Mouse (Mus musculus) spleen, postnatal 10 days (tissue): Measurements from ENCODE around the gene Odf3l2.

Experiments used
- DNase-seq, 2 experiments: peaks; one replicate each; pipeline ENCODE4 v3.0.0; 2021 to 2022; ENCODE audit warnings: low spot score in 2 of 2

Gene Odf3l2

GRCm38 (mm10) chr10:79631432-79631831, 14.1 kb downstream of the Odf3l2 start:
- DNase-seq, result no peak

DNA sequence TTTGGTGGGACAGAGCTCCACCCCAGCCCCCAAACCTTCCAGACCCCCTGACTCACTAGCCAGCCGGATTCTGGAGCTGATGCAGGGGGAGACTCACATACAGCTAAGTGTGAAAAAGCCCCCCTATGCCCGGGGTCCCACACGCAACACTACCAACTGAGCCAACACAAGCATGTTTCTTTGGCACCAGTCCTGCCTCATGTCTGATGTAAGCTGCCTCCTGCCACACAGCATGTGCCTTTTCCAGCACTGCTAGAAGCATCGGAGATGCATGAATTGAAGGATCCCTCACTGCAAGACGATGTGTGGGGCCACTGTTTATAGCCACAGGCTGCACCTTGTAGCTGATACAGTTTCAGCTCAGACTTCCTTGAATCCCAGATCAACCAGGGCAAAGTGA, 17.2 kb downstream of the Odf3l2 start:
- no peak for DNase-seq

DNA sequence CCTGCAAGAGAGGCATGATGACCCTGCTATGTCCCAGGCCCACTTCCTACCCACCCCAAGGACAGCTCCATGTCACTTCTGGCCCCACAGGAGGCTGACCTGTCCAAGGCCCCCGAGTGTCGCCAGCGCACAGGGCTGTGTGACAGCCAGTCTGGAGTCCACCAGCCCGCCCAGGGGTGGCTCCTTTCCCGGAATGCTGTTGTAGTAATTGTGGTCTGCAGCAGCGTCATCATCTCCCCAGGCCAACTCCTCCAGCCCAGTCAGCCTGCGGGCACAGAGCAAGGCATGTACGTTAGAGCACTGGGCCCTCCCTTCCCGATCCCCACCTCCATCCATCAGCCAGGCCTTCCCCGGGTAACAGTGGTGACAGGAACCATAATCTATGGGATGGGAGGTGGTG, 19.4 kb downstream of the Odf3l2 start:
- no peak for DNase-seq

DNA sequence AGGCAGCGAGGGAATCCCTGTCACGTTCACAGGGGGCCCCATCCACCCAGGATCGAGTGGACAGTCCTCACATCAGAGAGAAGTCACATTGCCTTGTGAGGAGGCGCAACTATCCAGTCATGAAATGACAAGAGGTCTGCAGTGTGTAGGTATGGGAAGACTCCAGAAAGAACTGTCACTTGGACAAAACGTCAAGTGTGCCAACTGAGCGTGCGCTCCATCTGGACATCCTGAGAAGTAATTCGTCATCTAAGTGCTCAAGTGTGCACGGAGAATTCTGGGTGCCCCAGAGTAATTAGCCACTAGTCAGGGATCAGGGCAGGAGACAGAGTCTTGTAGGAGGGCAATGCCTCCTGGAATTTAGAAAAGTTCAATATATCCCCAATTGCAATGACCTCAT, 20.1 kb downstream of the Odf3l2 start:
- DNase-seq, result no peak

GRCm38 (mm10) chr10:79623950-79624349, 21.6 kb downstream of the Odf3l2 start:
- no peak for DNase-seq

GRCm38 (mm10) chr10:79616376-79616775, 29.2 kb downstream of the Odf3l2 start:
- DNase-seq, result no peak

- no peak for DNase-seq
These were observed 29.7 kb downstream of the Odf3l2 start for GRCm38 (mm10) chr10:79615860-79616259.

GRCm38 (mm10) chr10:79614305-79614643, 31.3 kb downstream of the Odf3l2 start:
- DNase-seq, result no peak

DNA sequence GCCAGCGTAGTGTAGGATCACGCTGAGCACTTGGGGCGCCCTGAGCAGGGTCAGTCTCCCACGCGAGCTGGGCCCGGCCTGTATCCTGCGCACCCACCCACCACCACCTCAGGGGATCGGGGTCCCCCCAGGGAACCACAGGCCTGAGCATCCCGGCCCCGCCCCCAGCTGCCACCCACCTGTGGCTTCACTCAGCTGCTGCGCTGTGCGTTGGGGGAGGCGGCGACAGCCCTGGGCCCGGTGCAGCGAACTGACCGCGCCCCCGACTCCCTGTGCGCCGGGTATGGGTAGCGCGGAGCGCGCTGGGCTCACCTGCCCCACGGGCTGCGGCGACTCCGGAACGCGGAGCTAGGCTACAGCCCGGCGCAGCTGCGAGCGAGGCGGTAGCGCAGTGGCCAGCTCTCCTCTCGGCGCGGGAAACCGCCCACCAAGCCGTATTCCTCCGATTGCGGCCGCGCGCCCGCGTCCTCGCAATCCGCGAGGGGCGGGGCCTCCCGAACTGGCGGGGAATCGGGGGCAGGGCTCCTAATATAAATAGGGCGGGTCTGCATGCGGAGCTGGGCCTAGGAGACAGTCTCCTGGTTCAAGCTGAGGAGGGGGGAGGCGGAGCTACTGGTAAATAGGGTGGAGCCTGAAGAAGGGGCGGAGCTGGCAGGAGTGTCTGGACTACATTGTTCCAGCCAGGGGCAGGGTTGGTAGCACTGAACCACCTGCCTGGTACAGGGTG, 31.8 kb downstream of the Odf3l2 start, which contains the start of gene C2cd4c:
Gene C2cd4c, minus strand, starts transcription at position 448 of the 727 bp plus-strand sequence.
- DNase-seq, result peak in 1 of 2 experiments; percentile 32

GRCm38 (mm10) chr10:79612192-79613135, 33.1 kb downstream of the Odf3l2 start:
- DNase-seq, result no peak

GRCm38 (mm10) chr10:79611296-79611695, 34.2 kb downstream of the Odf3l2 start:
- DNase-seq, result no peak

DNA sequence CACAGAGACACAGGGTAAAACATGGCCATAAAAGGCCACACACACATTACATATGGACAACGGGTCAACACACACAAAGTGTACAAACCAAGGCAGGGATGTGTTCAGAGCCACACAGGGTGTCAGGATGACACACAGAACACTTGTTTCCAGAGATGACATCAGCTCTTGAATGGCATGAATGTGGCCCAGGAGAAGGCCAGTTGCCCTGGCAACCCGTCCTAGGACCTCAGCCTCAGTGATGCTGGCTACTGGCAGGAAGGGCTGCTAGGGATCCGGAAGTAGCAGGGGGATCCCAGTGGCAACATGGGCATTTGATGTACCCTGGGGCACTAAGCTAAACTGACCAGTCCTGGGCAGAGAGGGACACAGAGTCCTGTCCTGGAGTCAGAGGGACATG, 36.3 kb downstream of the Odf3l2 start:
- no peak for DNase-seq

- DNase-seq, result no peak
These were observed 37.6 kb downstream of the Odf3l2 start for GRCm38 (mm10) chr10:79607892-79608291.

- no peak for DNase-seq
These were observed 39.0 kb downstream of the Odf3l2 start for GRCm38 (mm10) chr10:79606537-79606936.

DNA sequence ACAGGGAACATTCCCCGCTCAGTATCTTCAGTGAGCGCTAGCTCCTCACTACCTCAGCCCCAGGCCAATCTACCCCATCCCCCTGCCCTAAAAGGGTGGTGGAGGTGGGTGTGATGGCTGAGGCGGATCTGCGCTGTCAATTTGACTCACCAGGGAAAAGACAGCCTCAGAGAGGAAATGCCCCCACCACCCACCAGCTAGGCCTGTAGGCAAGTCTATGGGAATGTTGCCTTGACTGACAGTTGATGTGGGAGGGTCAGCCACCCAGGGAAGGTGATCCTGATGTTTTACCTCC, 47.7 kb downstream of the Odf3l2 start:
- DNase-seq, result no peak

DNA sequence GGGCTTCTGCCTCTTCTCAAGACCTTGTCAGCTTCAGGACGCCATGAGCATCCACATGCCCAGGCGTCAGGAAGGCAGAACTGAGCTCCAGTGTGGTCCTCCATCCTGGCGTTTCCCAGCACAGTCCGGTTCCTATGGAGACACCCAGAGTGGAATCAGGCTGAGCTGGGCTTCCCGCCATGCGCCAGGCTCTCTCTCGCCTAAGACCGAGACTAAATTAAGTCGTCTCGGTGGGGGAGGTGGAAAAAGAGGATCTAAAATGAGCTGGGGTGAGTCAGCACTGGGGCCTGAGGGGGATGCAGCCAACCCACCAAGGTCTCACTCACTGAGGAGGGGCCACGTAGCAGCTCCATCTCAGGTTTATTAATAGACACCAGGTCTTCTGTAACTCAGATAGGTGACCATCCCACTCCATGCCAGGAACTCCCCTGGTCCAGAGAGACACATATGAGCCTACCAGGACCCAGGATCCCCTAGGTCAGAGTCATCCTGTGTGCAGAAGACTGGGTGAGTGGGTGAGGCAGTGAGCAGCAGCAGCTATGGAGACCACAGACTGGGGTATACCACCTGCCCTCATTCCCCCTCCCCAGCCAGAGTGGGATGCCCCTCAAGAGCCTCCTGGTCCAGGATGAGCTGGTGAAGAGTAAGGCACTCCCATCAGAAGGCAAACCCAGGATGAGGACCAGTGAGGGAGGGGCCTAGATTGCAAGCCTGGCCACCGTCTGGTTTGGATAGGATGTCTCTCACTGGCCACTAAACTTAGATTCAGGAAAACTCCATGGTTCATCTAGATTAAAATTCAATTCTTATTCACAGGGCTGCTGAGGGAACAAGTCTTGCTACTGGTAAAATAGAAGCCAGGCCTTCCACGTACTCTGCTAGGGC, 48.2 kb downstream of the Odf3l2 start:
- no peak for DNase-seq

DNA sequence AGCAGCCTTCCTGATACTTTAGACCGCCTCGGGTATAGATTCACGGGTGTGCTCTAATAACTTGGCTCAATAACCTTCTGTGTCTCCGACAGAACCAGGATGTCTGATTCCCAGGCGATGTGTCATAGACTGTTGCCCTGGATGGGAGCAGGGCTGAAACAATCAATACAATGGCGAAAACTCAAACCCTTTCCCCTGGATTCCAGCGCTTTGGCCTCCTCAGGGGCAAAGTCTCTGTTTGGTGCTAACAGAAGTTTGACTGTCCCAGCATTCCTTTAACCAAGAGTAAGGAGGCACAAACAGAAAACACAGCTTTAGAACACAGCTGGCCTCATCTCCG, 50.0 kb downstream of the Odf3l2 start:
- no peak for DNase-seq

DNA sequence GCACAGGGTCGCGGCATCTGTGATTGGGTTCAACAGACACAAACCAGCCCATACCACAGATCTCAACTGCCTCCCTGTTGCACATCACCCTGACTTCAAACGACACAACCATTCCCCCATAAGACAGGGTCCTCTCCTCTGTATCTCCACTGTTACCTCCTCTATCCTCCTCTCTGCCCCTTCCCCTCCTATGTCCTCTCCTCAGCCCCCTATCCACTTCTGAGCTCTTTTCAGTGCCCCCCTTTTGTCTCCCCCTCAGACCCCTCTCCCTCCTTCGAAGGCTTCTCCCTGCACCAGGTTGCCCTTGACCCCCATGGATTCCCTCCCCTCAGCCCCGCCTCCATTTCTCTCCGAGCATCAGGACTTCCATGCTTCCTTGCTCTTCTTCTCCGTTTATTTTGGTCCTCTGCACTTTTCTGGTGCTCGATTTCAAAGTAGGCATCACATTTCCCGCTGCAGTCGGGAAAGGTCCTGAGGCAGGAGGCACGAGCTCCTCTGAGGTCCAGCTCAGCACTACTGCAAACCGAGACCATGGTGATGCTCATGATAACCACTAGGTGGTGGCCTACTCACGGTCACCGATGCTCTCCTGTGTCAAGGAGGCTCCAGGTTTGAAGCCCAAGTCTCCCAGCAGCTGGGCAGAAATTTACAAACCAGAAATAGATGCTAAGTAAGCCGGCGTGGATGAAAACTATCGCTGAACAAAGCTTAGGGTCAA, 50.5 kb downstream of the Odf3l2 start:
- DNase-seq, result peak in 1 of 2 experiments; percentile 39

- DNase-seq, result no peak
These were observed 51.4 kb downstream of the Odf3l2 start for GRCm38 (mm10) chr10:79594111-79594510.

DNA sequence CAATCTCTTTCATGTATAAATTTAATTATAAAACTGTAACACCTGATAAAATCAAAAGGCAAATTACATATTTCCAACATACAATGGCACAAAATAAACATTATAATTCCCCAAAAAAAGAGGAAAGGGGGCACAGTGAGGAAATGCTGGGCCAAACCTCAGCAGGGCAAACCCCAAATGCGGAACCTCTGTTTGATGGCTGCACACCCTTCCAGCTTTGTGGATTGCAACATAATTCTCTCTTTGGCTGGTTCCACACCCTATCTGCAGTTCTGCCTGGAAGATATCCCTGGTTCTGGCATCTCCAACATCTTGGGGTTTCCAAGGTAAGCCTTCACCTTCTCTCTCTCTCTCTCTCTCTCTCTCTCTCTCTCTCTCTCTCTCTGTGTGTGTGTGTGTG, 54.8 kb downstream of the Odf3l2 start:
- DNase-seq, result no peak
